Comparison of ENCODE assay signal across 8 mouse cellular contexts in genomic region chr4:123082283-123083163, GRCm38 (mm10). TPM values are rescaled to one million over a fixed set of nuclear protein-coding genes. Genes with fewer than 3 reads are reported as not detected.
A peak's percentile ranks its signal among the peaks of the same experiment; 100 is the strongest.
DNase-seq lines count a peak whose midpoint lies in the region; ATAC-seq lines count a peak whose summit lies in the region.

No protein-coding gene starts in this region.

- no peak overlapping the region for H3K4me3 ChIP-seq in liver, embryonic 11.5 days (ENCODE audit: low read depth, low read length)

- DNase-seq in 416B (ENCODE audit: low read depth), result peak; percentile 70
- peak; percentile 66 for DNase-seq in T-cell, adult 2 months (ENCODE audit: low spot score)
- DNase-seq in kidney, adult 11 months, result peak; percentile 24
- no peak for DNase-seq in liver, embryonic 11.5 days (ENCODE audit: low spot score)
- DNase-seq in neural tube, embryonic 10.5 days (ENCODE audit: extremely low spot score, low spot score), result peak; percentile 56
- peak; percentile 9 for DNase-seq in telencephalon, adult 2 months (ENCODE audit: low read depth, low spot score)

- no peak overlapping the region for H3K4me2 ChIP-seq in liver, embryonic 11.5 days

- 0 out of 2 replicates have a peak, but pooled peaks cover 4% of the 10 kb centered on the region for H3K27me3 ChIP-seq in liver, embryonic 11.5 days (replicated peaks; ENCODE audit: control insufficient read depth, insufficient read depth, low read length)

- H3K27ac ChIP-seq in liver, embryonic 11.5 days (ENCODE audit: low read depth, low read length), result no peak overlapping the region

- H3K9ac ChIP-seq in liver, embryonic 11.5 days (ENCODE audit: low read depth, low read length), result no peak overlapping the region

- H3K36me3 ChIP-seq in liver, embryonic 11.5 days (ENCODE audit: control insufficient read depth, insufficient read depth, low read length), result no peaks in the 10 kb centered on the region

- 71% methylated on average over 20 of the region's 20 CpGs for WGBS in liver, embryonic 11.5 days

- H3K4me1 ChIP-seq in liver, embryonic 11.5 days (replicated peaks; ENCODE audit: control insufficient read depth, insufficient read depth, low read length), result no peaks in the 10 kb centered on the region

- peak; percentile 92 for ATAC-seq in common myeloid progenitor, adult 5-6 weeks (replicated peaks; ENCODE audit: low read depth, poor library complexity, severe bottlenecking)
- ATAC-seq in granulocyte monocyte progenitor cell, adult 5-6 weeks (replicated peaks; ENCODE audit: poor library complexity, severe bottlenecking), result peak; percentile 90
- ATAC-seq in liver, embryonic 11.5 days (replicated peaks; ENCODE audit: low FRiP score), result peak; percentile 68

- H3K9me3 ChIP-seq in liver, embryonic 11.5 days (ENCODE audit: control insufficient read depth, low read length), result no peaks in the 10 kb centered on the region

RNA-seq across cellular contexts. Expression of gene Bmp8b, which starts 22.4 kb away (rescaled TPM):
- total RNA-seq in common myeloid progenitor, adult 5-6 weeks (2017), result not detected in 2 replicates
- total RNA-seq in granulocyte monocyte progenitor cell, adult 5-6 weeks (2014; fragmentation: Nextera tagmentation), result not detected in 2 replicates
- total RNA-seq in granulocyte monocyte progenitor cell, adult 5-6 weeks (2017), result 0.09 TPM in 1 of 2 replicates, not detected in the other
- 1.7 and 2.2 TPM in 2 replicates for polyA plus RNA-seq in liver, embryonic 11.5 days (2014; fragmentation: Nextera tagmentation; extraction: Ambion mirVana)

RNA-seq across cellular contexts. Expression of gene Oxct2b, which starts 33.5 kb away (rescaled TPM):
- total RNA-seq in common myeloid progenitor, adult 5-6 weeks (2017), result not detected in 2 replicates
- 1.7 TPM in 1 of 2 replicates, not detected in the other for total RNA-seq in granulocyte monocyte progenitor cell, adult 5-6 weeks (2014; fragmentation: Nextera tagmentation)
- total RNA-seq in granulocyte monocyte progenitor cell, adult 5-6 weeks (2017), result not detected in 2 replicates
- not detected in 2 replicates for polyA plus RNA-seq in liver, embryonic 11.5 days (2014; fragmentation: Nextera tagmentation; extraction: Ambion mirVana)

RNA-seq across cellular contexts. Expression of gene Ppie, which starts 57.2 kb away (rescaled TPM):
- total RNA-seq in common myeloid progenitor, adult 5-6 weeks (2017), result 72.2 and 91.1 TPM in 2 replicates
- total RNA-seq in granulocyte monocyte progenitor cell, adult 5-6 weeks (2014; fragmentation: Nextera tagmentation), result 56.2 and 64.7 TPM in 2 replicates
- 70.2 and 75.5 TPM in 2 replicates for total RNA-seq in granulocyte monocyte progenitor cell, adult 5-6 weeks (2017)
- 108 and 110 TPM in 2 replicates for polyA plus RNA-seq in liver, embryonic 11.5 days (2014; fragmentation: Nextera tagmentation; extraction: Ambion mirVana)
